Mouse (Mus musculus): Measurements from ENCODE around the gene Vmn1r125.
"Not testable (repeated sequence)": the region's sequence is repeated elsewhere in the genome, so short reads cannot be mapped to it uniquely, and the experiment has no call there.

The Vmn1r125 gene

DNA sequence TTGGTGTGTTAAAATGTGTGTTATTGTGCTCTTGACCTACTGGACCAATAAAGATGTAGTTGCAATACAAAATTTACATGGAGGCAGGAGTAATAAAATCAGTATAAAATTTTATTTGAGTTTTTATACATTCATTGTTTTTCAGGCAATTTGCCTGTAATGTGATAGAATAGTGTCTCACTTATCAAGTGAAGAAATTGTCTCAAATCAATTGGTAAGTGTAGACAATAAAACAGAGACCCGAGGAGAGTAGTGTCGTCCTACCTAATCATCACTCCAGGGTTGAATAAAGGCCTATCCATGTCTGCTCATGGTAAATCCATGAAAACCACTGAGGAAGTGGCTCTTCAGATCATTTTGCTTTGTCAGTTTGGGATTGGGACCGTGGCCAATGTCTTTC, at the start of gene Vmn1r125:
TSS of gene Vmn1r125 (plus strand) at position 301 of the 400 bp plus-strand sequence.
- not testable (repeated sequence) for DNase-seq

DNA sequence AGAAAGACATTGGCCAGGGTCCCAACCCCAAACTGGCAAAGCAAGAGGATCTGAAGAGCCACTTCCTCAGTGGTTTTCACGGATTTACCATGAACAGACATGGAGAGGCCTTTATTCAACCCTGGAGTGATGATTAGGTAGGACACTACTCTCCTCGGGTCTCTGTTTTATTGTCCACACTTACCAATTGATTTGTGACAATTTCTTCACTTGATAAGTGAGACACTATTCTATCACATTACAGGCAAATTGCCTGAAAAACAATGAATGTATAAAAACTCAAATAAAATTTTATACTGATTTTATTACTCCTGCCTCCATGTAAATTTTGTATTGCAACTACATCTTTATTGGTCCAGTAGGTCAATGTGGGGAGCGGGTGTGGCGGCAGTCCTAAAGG, 11.5 kb upstream of the Vmn1r125 start, which contains the start of gene Vmn1r124:
TSS of gene Vmn1r124 (minus strand) at position 101 of the 400 bp plus-strand sequence.
- DNase-seq = not testable (repeated sequence)

DNA sequence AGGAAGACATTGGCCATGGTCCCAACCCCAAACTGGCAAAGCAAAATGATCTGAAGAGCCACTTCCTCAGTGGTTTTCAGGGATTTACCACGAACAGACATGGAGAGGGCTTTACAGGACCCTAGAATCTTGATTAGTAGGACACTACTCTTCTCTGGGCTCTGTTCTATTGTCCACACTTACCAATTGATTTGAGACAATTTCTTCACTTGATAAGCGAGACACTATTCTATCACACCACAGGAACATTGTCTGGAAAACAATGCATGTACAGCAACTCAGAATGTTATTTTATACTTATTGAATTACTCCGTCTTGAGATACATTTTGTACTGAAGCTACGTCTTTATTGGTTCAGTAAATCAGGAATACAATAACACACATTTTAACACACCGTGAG, 29.4 kb downstream of the Vmn1r125 start, which contains the start of gene Vmn1r126:
TSS of gene Vmn1r126 (minus strand) at position 101 of the 400 bp plus-strand sequence.
- not testable (repeated sequence) for DNase-seq

DNA sequence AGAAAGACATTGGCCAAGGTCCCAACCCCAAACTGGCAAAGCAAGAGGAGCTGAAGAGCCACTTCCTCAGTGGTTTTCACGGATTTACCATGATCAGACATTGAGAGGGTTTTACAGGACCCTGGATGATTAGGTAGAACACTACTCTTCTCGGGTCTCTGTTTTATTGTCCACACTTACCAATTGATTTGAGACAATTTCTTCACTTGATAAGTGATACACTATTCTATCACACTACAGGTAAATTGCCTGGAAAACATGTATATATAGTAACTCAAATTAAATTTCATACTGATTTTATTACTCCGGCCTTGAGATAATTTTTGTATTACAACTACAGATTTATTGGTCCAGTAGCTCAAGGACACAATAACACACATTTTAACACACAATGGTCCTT, 47.8 kb downstream of the Vmn1r125 start, which contains the start of gene Vmn1r127:
TSS of gene Vmn1r127 (minus strand) at position 101 of the 400 bp plus-strand sequence.
- not testable (repeated sequence) for DNase-seq

All from lung, postnatal 36 days (tissue).